Mouse (Mus musculus) stomach, embryonic 16.5 days (tissue): Measurements from ENCODE around the gene Sh3bp5l. TPM values are rescaled to one million over a fixed set of nuclear protein-coding genes. Genes with fewer than 3 reads are reported as not detected.
"Not testable (repeated sequence)": the region's sequence is repeated elsewhere in the genome, so short reads cannot be mapped to it uniquely, and the experiment has no call there.

Experiments used
- ATAC-seq: fragments of 200-750 bp; cut with Nextera tagmentation; 2 replicates; pipeline ENCODE4 v1.8.0; 2017; ENCODE audit warnings: moderate number of reproducible peaks, moderate TSS enrichment; ENCODE audit not compliant: insufficient read depth, low FRiP score
- H3K27ac ChIP-seq: fragments of 300-500 bp; sonication (generic); 2 replicates; pipeline ENCODE4 v1.5.1; 2014; ENCODE audit warnings: low read length
- H3K27me3 ChIP-seq: fragments of 300-500 bp; sonication (generic); 2 replicates; pipeline ENCODE4 v1.6.1; 2014; ENCODE audit warnings: low read length, control low read depth, mixed read lengths; ENCODE audit not compliant: control insufficient read depth, insufficient read depth
- H3K36me3 ChIP-seq: fragments of 300-500 bp; sonication (generic); 2 replicates; pipeline ENCODE4 v1.6.1; 2014; ENCODE audit warnings: low read length; ENCODE audit not compliant: control insufficient read depth, insufficient read depth
- H3K4me1 ChIP-seq: fragments of 300-500 bp; sonication (generic); 2 replicates; pipeline ENCODE4 v1.6.1; 2014; ENCODE audit warnings: low read length, control low read depth, mixed read lengths; ENCODE audit not compliant: control insufficient read depth, insufficient read depth
- H3K4me2 ChIP-seq: fragments of 300-500 bp; sonication (generic); 2 replicates; pipeline ENCODE4 v1.6.1; 2014; ENCODE audit warnings: low read depth, low read length, mixed read lengths
- H3K4me3 ChIP-seq: fragments of 300-500 bp; sonication (generic); replicated peaks from 2 replicates; pipeline ENCODE4 v1.5.1; 2014; ENCODE audit warnings: mild to moderate bottlenecking, low read length
- H3K9ac ChIP-seq: fragments of 300-500 bp; sonication (generic); 2 replicates; pipeline ENCODE4 v1.6.1; 2014; ENCODE audit warnings: low read length
- H3K9me3 ChIP-seq: fragments of 300-500 bp; sonication (generic); replicated peaks from 2 replicates; pipeline ENCODE4 v1.6.1; 2016; ENCODE audit warnings: low read length, control low read depth; ENCODE audit not compliant: control insufficient read depth
- WGBS: fragments of 180-500 bp; shearing (Covaris S2); extraction: QIAGEN DNeasy Blood & Tissue Kit; methylation state at CpG from one replicate; pipeline ENCODE4 v1.1.7; 2014; 5-methylcytosine and 5-hydroxymethylcytosine counted together
- polyA plus RNA-seq: library from polyadenylated mRNA; unstranded; fragments of >200 nt; fragmentation: Nextera tagmentation; extraction: Ambion mirVana; gene quantifications from 2 replicates; pipeline ENCODE4 v1.2.1, GENCODE M21; 2015

The Sh3bp5l gene
- polyA plus RNA-seq, 1 experiment from 2014 or later, result 29.8 TPM

GRCm38 (mm10) chr11:58301837-58302754 is 28.4 kb upstream of the Sh3bp5l start:
- Histone ChIP-seq H3K36me3 (no peaks in the 10 kb centered on the region), H3K9me3 (no peaks in the 10 kb centered on the region), H3K4me2 (peak overlapping the region; percentile 63), H3K27me3 (no peaks in the 10 kb centered on the region), H3K4me1 (peaks cover 4% of the 10 kb centered on the region), H3K27ac (peak overlapping the region; percentile 96), H3K9ac (peak overlapping the region; percentile 70), H3K4me3 (peak overlapping the region; percentile 71)
- ATAC-seq, result peak; percentile 92
- WGBS, result under 1% methylated on average over 36 of the region's 36 CpGs

GRCm38 (mm10) chr11:58302774-58303445 is 27.6 kb upstream of the Sh3bp5l start:
- Histone ChIP-seq H3K27me3 (no peaks in the 10 kb centered on the region), H3K4me2 (peak overlapping the region; percentile 63), H3K9me3 (no peaks in the 10 kb centered on the region), H3K4me1 (peaks cover 5% of the 10 kb centered on the region), H3K9ac (peak overlapping the region; percentile 69), H3K4me3 (peak overlapping the region; percentile 71), H3K36me3 (no peaks in the 10 kb centered on the region), H3K27ac (peak overlapping the region; percentile 96)
- WGBS, result under 1% methylated on average over 26 of the region's 26 CpGs
- peak; percentile 49 for ATAC-seq

GRCm38 (mm10) chr11:58303594-58303993 is 26.9 kb upstream of the Sh3bp5l start:
- peak overlapping the region; percentile 7; the same call in 1 of the 2 replicates for H3K4me3 ChIP-seq
- no peak for ATAC-seq

GRCm38 (mm10) chr11:58305299-58305698 is 25.2 kb upstream of the Sh3bp5l start:
- H3K4me2 ChIP-seq, H3K9ac ChIP-seq, H3K9me3 ChIP-seq, H3K27ac ChIP-seq, ATAC-seq, H3K27me3 ChIP-seq, H3K36me3 ChIP-seq, H3K4me1 ChIP-seq, H3K4me3 ChIP-seq: not testable (repeated sequence)
- WGBS, result 89% methylated on average over 8 of the region's 8 CpGs

More at GRCm38 (mm10) chr11:58303594-58303993, 26.9 kb upstream of the Sh3bp5l start:
- H3K4me2 ChIP-seq, result peak overlapping the region; percentile 63
- 21% methylated on average over 7 of the region's 7 CpGs for WGBS
- H3K9me3 ChIP-seq, result no peaks in the 10 kb centered on the region
- no peaks in the 10 kb centered on the region for H3K36me3 ChIP-seq
- peak overlapping the region; percentile 16; the same call in 1 of the 2 replicates for H3K9ac ChIP-seq
- H3K27me3 ChIP-seq, result no peaks in the 10 kb centered on the region
- no peak overlapping the region for H3K27ac ChIP-seq
- H3K4me1 ChIP-seq, result peaks cover 8% of the 10 kb centered on the region

GRCm38 (mm10) chr11:58306860-58307308 is 23.6 kb upstream of the Sh3bp5l start, which contains the start of gene Zfp692:
Gene Zfp692, plus strand, starts transcription at chr11:58307069.
- Histone ChIP-seq H3K27ac (peak within 1 kb of the TSS; percentile 90), H3K4me3 (peak within 1 kb of the TSS; percentile 62), H3K36me3 (no peaks in the 10 kb centered on the region), H3K4me2 (peak within 1 kb of the TSS; percentile 97), H3K4me1 (peaks cover 8% of the 10 kb centered on the region), H3K9ac (peak within 1 kb of the TSS; percentile 82), H3K27me3 (no peaks in the 10 kb centered on the region), H3K9me3 (no peaks in the 10 kb centered on the region)
- ATAC-seq, result peak; percentile 64
- WGBS, result under 1% methylated on average over 34 of the region's 34 CpGs

GRCm38 (mm10) chr11:58307411-58308080 is 23.0 kb upstream of the Sh3bp5l start:
- ATAC-seq, result peak; percentile 85
- Histone ChIP-seq H3K27me3 (no peaks in the 10 kb centered on the region), H3K4me2 (peak overlapping the region; percentile 97), H3K36me3 (no peaks in the 10 kb centered on the region), H3K4me1 (peaks cover 8% of the 10 kb centered on the region), H3K4me3 (peak overlapping the region; percentile 62), H3K9ac (peak overlapping the region; percentile 82), H3K9me3 (no peaks in the 10 kb centered on the region), H3K27ac (peak overlapping the region; percentile 90)
- WGBS, result under 1% methylated on average over 42 of the region's 42 CpGs

- H3K4me1 ChIP-seq, result peaks cover 5% of the 10 kb centered on the region
- H3K9me3 ChIP-seq, result no peaks in the 10 kb centered on the region
- H3K9ac ChIP-seq, result no peak overlapping the region
- no peak overlapping the region; the same call in 1 of the 2 replicates for H3K27ac ChIP-seq
- H3K36me3 ChIP-seq, result no peaks in the 10 kb centered on the region
- H3K4me2 ChIP-seq, result no peak overlapping the region
- H3K27me3 ChIP-seq, result no peaks in the 10 kb centered on the region
- ATAC-seq, result no peak
- WGBS, result 92% methylated on average over 9 of the region's 9 CpGs
- no peak overlapping the region for H3K4me3 ChIP-seq
Measured at GRCm38 (mm10) chr11:58308661-58309060, 21.9 kb upstream of the Sh3bp5l start.

GRCm38 (mm10) chr11:58314069-58314468 is 16.5 kb upstream of the Sh3bp5l start:
- H3K4me3 ChIP-seq, result no peak overlapping the region
- no peak for ATAC-seq
- WGBS, result 78% methylated on average over 6 of the region's 6 CpGs
- no peak overlapping the region for H3K4me2 ChIP-seq
- H3K36me3 ChIP-seq, result no peaks in the 10 kb centered on the region
- no peaks in the 10 kb centered on the region for H3K4me1 ChIP-seq
- H3K9ac ChIP-seq, result no peak overlapping the region
- H3K9me3 ChIP-seq, result 0 out of 2 replicates have a peak, but pooled peaks cover 4% of the 10 kb centered on the region
- H3K27ac ChIP-seq, result no peak overlapping the region
- no peaks in the 10 kb centered on the region for H3K27me3 ChIP-seq
